Mouse (Mus musculus): Measurements from ENCODE around the gene Sumo1. TPM values are rescaled to one million over a fixed set of nuclear protein-coding genes. Genes with fewer than 3 reads are reported as not detected.
"Not testable (repeated sequence)": the region's sequence is repeated elsewhere in the genome, so short reads cannot be mapped to it uniquely, and the experiment has no call there.

Gene Sumo1
- 67.4 and 77.5 TPM in 2 replicates for total RNA-seq (2015; ENCODE audit: low replicate concordance)
- 58.0 and 82.0 TPM in 2 replicates for total RNA-seq (2017; ENCODE audit: low replicate concordance)

GRCm38 (mm10) chr1:59670641-59671168, at the start of gene Sumo1:
Gene Sumo1 (minus strand): TSS chr1:59670834.
- peak; percentile 95 for ATAC-seq (replicated peaks; ENCODE audit: low FRiP score, poor library complexity, severe bottlenecking)

DNA sequence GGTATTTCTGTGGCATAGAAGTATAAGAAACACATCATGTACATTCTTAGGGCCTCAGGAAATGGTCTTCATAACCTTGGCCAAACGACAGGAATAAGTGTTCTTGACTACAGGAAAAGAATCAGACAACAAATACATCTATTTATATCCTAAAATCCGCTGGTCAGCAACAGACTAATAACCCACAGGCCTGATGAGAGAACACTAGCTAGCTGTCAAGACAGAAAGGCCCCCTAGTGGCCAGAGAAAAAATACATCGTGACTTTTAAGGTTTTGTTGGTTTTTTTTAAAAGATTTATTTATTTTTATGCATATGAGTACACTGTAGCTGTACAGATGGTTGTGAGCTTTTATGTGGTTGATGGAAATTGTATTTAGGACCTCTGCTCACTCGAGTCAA, 49.3 kb upstream of the Sumo1 start:
- ATAC-seq (replicated peaks; ENCODE audit: low FRiP score, poor library complexity, severe bottlenecking) = peak; percentile 62; the same call in 1 of the 2 replicates

DNA sequence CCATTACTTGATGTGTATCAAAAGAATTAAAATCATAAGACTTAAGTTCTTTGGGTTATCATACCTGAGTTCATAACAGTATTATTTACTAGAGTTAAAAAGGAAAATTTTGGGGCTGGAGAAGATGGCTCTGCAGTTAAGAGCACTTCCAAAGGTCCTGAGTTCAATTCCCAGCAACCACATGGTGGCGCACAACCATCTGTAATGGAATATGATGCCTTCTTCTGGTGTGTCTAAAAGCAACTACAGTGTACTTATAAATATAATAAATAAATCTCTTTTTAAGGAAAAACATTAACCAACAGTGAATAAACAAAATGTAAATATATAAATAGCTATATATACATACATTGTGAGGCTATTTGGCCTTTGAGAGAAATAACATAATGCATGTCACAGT, 31.1 kb upstream of the Sumo1 start:
- no peak for ATAC-seq (replicated peaks; ENCODE audit: low FRiP score, poor library complexity, severe bottlenecking)

DNA sequence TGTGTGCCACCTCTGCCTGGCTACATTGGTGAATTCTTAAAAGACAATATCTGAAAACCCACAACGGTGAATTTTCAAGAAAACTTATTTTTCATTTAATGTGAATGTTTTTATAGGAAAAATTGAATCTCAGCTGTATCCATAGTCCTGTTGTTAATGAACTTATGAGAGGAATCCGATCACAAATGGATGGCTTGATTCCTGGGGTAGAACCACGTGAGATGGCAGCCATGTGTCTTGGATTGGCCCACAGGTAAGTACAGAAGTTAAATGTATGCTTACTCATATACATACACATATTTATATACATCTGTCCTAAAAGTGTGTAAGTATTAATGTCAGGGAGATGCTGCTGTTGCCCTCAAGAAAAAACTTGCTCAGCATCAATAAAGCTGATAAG, 27.6 kb upstream of the Sumo1 start:
- ATAC-seq (replicated peaks; ENCODE audit: low FRiP score, poor library complexity, severe bottlenecking) = no peak

GRCm38 (mm10) chr1:59697751-59698150, 27.1 kb upstream of the Sumo1 start:
- no peak for ATAC-seq (replicated peaks; ENCODE audit: low FRiP score, poor library complexity, severe bottlenecking)

DNA sequence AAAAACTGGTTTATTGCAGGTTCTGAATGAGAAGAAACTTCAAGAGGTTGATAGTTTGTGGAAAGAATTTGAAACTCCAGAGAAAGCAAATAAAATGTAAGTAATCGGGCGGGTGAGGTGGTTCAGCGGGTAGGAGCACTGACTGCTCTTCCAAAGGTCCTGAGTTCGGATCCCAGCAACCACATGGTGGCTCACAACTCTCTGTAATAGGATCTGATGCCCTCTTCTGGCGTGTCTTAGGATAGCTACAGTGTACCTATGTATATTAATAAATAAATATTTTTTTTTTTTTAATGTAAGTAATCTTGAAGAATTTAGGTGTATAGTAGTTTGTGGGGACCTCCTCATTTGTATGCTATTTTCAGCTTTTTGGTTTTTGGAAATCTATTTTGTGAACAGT, 19.8 kb upstream of the Sumo1 start:
- ATAC-seq (replicated peaks; ENCODE audit: low FRiP score, poor library complexity, severe bottlenecking) = no peak

DNA sequence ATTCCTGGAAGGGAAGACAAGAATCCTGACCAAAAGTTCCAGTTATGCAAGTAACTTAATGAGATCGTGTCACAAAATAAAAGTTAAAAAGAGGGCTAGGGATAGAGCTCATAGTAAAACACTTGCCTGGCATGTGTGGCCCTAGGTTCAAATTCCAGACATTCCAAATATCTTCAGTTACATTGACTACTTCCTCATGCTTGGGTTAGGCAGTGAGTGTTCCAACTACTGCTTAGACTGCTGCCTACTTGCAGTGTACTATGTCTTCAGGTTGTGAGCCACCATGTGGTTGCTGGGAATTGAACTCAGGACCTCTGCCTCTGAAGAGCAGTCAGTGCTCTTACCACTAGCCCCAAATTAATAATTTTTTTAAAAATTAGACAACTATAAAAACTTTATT, 16.9 kb upstream of the Sumo1 start:
- ATAC-seq (replicated peaks; ENCODE audit: low FRiP score, poor library complexity, severe bottlenecking) = no peak

GRCm38 (mm10) chr1:59684819-59685755, 14.5 kb upstream of the Sumo1 start, which contains the start of gene Nop58:
Gene Nop58 (plus strand): TSS chr1:59684971.
- peak; percentile 100 for ATAC-seq (replicated peaks; ENCODE audit: low FRiP score, poor library complexity, severe bottlenecking)

DNA sequence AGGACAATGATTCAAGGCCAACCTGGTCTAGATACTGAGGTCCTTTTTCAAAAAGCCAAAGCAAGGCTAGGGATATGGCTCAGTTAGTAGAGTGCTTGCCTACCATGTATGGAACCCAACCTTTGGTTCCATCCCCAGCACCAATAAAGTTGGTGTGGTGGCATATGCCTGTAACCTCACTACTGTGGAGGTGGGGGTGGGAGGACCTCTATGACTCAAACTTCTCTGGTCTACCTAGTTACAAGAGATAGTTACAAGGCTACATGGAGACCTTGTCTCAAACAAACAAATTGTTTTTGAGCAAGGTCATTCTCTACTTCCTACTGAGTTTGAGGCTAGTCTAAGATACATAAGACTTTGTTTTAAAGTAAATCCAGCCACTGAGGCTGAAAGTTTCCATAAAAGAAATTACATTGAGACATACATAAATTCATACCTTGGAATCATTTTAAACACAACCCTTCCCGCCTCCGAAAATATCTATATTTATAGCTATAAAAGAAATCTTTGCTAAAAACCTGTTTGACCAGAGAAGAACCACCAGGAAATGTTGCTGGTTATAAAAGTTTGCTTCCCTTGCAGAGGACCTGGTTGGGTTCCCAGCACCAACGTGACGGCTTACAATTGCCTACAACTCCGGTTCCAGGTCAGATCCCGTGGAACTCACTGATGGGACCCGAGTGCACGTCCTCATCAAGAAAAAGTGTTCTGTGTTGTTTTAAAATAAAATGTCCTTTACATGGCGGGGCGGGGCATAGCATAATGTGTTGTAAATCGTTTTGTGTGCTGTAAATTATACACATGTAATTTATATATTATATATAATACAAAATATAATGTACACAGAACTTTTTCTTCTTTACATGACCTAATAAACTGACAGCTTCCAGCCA, 13.5 kb upstream of the Sumo1 start:
- ATAC-seq (replicated peaks; ENCODE audit: low FRiP score, poor library complexity, severe bottlenecking) = peak; percentile 45

DNA sequence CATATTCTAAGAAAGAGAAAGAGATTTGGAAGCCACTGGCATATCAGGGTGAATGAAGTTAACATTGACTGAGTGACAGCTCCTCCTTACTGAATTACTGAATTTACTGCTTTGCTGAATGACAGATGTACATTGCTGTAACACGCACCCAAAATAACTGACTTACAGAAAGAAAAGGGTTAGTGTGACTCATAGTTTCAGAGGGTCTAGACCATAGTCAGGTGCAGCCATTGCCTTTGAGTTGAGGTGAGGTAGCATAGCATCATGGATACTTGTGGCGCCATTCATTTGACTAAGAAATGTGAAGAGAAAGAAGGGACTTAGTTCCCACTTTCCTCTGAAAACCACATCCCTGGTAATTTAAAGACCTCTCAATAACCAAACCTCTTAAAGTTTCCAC, 3.0 kb upstream of the Sumo1 start:
- no peak for ATAC-seq (replicated peaks; ENCODE audit: low FRiP score, poor library complexity, severe bottlenecking)

DNA sequence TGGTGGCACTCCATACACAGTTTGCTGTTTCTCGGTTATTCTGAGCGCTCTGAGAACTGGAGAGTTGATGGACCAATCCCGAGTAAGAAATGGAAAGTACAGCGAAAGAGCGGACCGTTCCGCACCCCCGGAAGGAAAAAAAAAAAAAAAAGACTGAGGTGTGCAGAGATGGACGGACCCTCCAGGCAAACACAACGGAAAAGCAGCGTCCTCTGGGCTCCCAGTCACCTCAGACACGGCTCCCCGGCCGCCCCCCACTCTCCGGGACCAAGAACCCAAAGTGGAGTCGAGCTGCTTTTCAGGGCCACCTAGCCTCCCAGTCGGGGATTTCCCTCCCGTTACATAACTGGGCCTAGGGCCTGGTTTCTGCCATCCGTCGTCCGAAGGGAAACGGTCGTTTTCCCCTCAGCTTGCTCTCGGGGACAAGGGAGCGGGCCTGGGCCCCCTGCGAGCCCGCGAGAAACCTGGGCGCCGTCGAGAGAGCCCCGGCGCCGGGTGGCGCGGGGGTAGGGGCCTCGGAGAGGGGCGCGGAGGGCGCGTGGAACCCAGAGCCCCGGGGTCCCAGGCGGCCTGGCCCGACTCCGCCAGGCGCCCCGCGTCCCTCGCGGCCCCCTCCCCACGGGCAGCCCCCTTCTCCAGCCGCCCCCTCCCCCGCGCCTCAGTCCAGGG, 538 bp downstream of the Sumo1 start:
- ATAC-seq (replicated peaks; ENCODE audit: low FRiP score, poor library complexity, severe bottlenecking) = peak; percentile 46

GRCm38 (mm10) chr1:59668871-59669270, 1.8 kb downstream of the Sumo1 start:
- ATAC-seq (replicated peaks; ENCODE audit: low FRiP score, poor library complexity, severe bottlenecking) = no peak

DNA sequence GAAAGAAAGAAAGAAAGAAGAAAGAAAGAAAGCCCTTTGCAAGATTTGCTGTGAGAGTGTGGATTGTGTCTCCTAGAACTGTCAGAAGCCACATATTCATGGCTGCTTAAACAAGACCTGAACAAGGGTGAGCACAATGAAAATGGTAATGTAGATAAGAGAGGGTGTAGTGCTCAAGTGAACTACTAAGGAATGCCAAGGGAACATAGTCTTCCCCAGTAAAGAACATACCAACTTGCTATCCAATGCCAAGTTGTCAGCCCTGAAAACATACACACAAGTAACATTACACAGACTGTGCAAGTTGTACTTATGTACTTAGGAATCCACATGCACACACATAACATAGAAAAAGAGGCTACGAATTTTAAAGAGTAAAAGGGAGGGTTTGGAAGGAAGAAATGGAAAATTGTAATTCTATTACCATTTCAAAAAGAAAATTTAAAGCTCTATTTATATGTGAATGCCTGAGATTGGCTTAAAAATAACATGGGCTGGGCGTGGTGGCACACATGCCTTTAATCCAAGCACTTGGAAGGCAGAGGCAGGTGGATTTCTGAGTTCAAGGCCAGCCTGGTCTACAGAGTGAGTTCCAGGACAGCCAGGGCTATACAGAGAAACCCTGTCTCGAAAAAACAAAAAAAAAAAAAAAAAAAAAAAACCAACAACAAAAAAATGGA, 7.0 kb downstream of the Sumo1 start:
- no peak for ATAC-seq (replicated peaks; ENCODE audit: low FRiP score, poor library complexity, severe bottlenecking)

DNA sequence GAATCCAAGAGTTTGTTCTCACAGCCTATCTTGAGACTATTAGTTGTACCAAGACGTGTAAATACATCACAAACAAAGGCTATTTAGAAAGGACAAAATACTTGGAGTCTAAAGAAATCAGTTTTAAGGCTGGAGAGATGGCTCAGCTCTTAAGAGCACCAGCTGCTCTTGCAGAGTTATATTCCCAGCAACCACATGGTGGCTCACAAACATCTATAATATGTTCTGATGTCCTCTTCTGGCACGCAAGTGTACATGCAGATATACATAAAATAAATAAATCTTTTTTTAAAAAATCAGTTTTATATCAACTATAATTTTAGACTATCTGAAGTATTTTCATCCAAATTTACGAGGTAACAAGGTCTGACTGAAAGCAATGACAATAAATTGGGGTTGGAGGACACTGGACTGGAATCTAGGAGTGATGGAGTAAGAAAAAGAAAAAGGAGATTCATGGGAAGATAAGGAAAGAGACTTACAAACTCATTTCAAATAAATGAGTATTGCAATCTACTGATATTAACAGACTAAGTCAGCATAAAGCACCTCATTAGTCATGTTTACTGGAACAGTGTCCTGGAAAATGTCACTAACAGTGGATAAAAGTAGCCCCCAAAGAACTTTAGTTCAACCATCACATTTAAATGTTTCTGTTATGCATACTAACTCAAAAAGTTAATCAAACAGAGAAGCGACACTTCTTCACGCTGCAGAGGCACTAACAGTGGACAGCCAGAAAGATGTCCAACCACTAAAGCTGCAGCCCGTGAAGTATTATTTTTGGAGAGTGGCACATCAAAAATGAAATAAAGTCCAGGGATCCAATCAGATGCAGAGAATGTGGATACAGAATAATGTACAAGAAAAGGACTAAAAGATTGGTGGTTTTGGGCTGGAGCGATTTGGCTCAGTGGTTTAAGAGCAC, 14.1 kb downstream of the Sumo1 start:
- no peak for ATAC-seq (replicated peaks; ENCODE audit: low FRiP score, poor library complexity, severe bottlenecking)

DNA sequence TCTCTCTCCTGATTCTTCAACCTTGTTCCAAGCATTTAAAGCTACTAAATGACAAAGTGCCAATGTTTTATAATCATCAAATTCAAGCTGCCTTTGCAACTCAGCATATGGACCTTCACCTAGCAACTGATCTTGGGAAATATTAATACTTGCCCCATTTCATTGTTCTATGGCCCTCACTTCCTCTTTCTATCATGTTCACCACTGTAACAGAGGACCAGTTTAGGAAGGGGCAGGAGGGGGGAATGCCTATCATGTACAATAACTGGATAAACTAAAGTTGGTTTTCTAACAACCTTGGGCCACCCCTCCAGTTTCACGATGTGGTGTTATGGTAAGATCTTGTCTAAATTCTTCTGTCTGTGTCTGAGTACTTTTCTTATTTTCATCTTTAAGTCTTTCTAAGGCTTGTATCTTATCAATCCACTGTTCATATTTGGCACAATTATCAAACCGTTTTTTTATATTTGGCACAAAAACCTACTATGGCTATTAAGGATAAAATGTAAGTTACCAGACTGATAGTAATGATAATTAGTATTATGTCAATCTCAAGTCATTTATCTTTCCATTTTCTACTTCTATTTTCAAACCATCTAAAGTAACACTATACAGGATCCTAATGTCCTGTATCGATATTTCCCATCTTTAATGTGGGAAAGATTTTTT, 17.3 kb downstream of the Sumo1 start:
- no peak for ATAC-seq (replicated peaks; ENCODE audit: low FRiP score, poor library complexity, severe bottlenecking)

DNA sequence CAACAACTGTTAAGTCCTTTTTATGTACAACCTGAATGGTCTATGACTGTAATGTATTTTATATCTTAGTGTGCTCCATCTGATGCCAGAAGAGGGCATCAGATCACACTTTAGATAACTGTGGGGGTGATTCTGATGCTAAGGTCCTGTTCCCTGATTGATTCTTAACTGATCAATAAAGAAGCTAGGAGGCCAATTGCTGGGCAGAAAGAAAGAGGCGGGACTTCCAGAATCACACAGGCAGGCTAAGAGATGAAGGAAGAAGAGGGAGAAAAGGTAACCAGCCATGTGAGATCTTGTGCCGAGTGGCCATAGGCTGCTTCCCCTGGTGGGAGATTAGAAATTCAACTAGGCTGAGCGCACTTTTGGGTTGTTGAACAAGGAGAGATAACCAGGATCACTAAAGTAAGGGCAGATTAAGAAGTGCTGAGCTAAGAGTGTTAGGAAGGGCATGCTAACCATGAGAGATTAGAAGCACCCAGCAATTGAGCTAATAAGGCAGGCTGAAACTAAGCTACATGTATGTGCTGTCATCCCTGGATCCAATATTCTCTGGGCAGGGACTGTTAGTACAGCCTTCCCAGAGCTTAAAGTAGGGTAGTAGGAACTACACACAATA, 19.3 kb downstream of the Sumo1 start:
- no peak for ATAC-seq (replicated peaks; ENCODE audit: low FRiP score, poor library complexity, severe bottlenecking)

DNA sequence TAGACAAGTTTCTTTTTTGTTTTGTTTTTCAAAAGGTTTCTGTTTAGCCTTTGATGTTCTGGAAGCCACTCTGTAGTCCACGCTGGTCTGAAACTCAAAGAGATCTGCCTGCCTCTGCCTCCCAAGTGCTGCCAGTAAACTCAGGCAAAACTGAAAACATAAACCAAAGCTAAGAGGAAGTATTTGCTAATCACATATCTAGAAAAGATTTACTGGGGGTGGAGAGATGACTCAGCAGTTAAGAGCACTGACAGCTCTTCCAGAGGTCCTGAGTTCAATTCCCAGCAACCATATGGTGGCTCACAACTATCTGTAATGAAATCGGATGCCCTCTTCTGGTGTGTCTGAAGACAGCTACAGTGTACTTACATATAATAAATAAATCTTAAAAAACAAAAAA, 24.1 kb downstream of the Sumo1 start:
- ATAC-seq (replicated peaks; ENCODE audit: low FRiP score, poor library complexity, severe bottlenecking) = not testable (repeated sequence)
